Comparison of ENCODE assay signal across 7 mouse cellular contexts in the genomic region with DNA sequence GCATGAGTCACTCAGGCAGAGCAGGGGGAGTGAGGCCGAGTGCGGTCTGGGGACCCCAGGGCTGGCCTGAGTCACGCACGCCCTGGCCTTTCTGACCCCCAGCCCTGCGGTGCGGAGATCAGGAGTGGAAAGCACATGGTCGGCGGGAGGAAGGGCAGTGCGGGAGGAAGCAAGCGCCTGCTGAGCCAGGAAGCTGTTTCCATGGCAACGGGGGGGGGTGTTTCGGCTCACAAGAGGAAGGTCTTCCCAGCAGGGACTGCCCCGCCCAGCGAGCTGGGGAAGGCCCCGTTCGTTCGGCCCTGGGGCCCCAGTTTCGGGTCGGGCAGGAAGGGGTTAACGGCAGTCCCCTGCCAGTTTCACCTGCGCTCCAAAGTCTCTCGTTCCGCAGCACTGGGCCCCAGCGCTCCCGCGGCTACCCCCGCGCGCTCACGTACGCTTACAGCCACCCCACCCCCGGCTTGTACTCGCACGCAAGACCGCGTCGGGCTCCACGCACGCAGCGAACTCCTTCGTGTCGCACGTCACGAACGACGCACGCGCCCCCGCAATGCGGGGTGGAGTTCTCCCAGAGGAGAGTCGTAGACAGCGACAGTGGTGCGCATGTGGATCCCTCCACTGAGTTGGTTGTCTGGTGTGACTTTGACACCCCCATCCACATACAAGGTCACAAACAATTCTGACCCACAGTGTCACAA. TPM values are rescaled to one million over a fixed set of nuclear protein-coding genes. Genes with fewer than 3 reads are reported as not detected.
A peak's percentile ranks its signal among the peaks of the same experiment; 100 is the strongest.
DNase-seq lines count a peak whose midpoint lies in the region; ATAC-seq and TF ChIP-seq lines count a peak whose summit lies in the region.

No protein-coding gene starts in this region.

- H3K27me3 ChIP-seq in embryonic facial prominence, embryonic 10.5 days (replicated peaks; ENCODE audit: low read depth, poor library complexity, severe bottlenecking) = peaks cover 49% of the 10 kb centered on the region
- H3K27me3 ChIP-seq in kidney, adult 2 months (replicated peaks; ENCODE audit: control insufficient read depth, insufficient read depth, low read length) = no peaks in the 10 kb centered on the region
- H3K27me3 ChIP-seq in limb, embryonic 12.5 days = peaks cover 14% of the 10 kb centered on the region
- 0 out of 2 replicates have a peak, but pooled peaks cover 9% of the 10 kb centered on the region for H3K27me3 ChIP-seq in midbrain, embryonic 14.5 days (ENCODE audit: control insufficient read depth, insufficient read depth, low read length)

- H3K9me3 ChIP-seq in embryonic facial prominence, embryonic 10.5 days = no peaks in the 10 kb centered on the region
- no peaks in the 10 kb centered on the region for H3K9me3 ChIP-seq in limb, embryonic 12.5 days
- H3K9me3 ChIP-seq in midbrain, embryonic 14.5 days (ENCODE audit: control insufficient read depth, low read length) = no peaks in the 10 kb centered on the region

- DNase-seq in adrenal gland, postnatal 14 days = peak; percentile 95
- peak; percentile 91 for DNase-seq in embryonic facial prominence, embryonic 10.5 days (ENCODE audit: low spot score)
- peak; percentile 91 to 95 for DNase-seq in heart, adult 18-20 months
- DNase-seq in kidney, adult 2 months = peak; percentile 96
- DNase-seq in midbrain, embryonic 14.5 days = peak; percentile 89
- peak; percentile 95 to 96 for DNase-seq in spleen, postnatal 36 days (ENCODE audit: low spot score in 2 of 2)

- H3K4me2 ChIP-seq in limb, embryonic 12.5 days = peak overlapping the region; percentile 99
- peak overlapping the region; percentile 99 for H3K4me2 ChIP-seq in midbrain, embryonic 14.5 days (ENCODE audit: low read length)

- under 1% methylated on average over 53 of the region's 53 CpGs for WGBS in embryonic facial prominence, embryonic 10.5 days
- under 1% methylated on average over 53 of the region's 53 CpGs for WGBS in kidney, adult 2 months
- WGBS in limb, embryonic 12.5 days = under 1% methylated on average over 53 of the region's 53 CpGs
- WGBS in midbrain, embryonic 14.5 days = under 1% methylated on average over 53 of the region's 53 CpGs

- peak overlapping the region; percentile 58 for H3K9ac ChIP-seq in limb, embryonic 12.5 days (replicated peaks)
- peak overlapping the region; percentile 50 for H3K9ac ChIP-seq in midbrain, embryonic 14.5 days (replicated peaks; ENCODE audit: low read length)

- no peak for ATAC-seq in limb, embryonic 12.5 days (ENCODE audit: insufficient number of reproducible peaks, insufficient read depth, low FRiP score, low TSS enrichment, low read depth)
- ATAC-seq in midbrain, embryonic 14.5 days (ENCODE audit: low FRiP score, low TSS enrichment) = peak; percentile 29; the same call in 1 of the 2 replicates

- H3K4me1 ChIP-seq in embryonic facial prominence, embryonic 10.5 days = peaks cover 68% of the 10 kb centered on the region
- peaks cover 40% of the 10 kb centered on the region for H3K4me1 ChIP-seq in kidney, adult 2 months (ENCODE audit: control insufficient read depth, insufficient read depth, low read length)
- H3K4me1 ChIP-seq in limb, embryonic 12.5 days (replicated peaks) = peaks cover 45% of the 10 kb centered on the region
- peaks cover 27% of the 10 kb centered on the region for H3K4me1 ChIP-seq in midbrain, embryonic 14.5 days (ENCODE audit: control insufficient read depth, insufficient read depth, low read length)

- no peaks in the 10 kb centered on the region for H3K36me3 ChIP-seq in embryonic facial prominence, embryonic 10.5 days (replicated peaks)
- no peaks in the 10 kb centered on the region for H3K36me3 ChIP-seq in kidney, adult 2 months (ENCODE audit: control insufficient read depth, insufficient read depth, low read length)
- no peaks in the 10 kb centered on the region for H3K36me3 ChIP-seq in limb, embryonic 12.5 days
- H3K36me3 ChIP-seq in midbrain, embryonic 14.5 days (ENCODE audit: control insufficient read depth, insufficient read depth, low read length) = no peaks in the 10 kb centered on the region

- TF ChIP-seq POLR2A in kidney, adult 2 months (IDR thresholded peaks at IDR 0.05; ENCODE audit: low read depth, low read length) = no peak

- peak overlapping the region; percentile 71 for H3K4me3 ChIP-seq in embryonic facial prominence, embryonic 10.5 days
- peak overlapping the region; percentile 34 for H3K4me3 ChIP-seq in kidney, adult 2 months (ENCODE audit: insufficient read depth, low read depth, low read length)
- H3K4me3 ChIP-seq in limb, embryonic 12.5 days (replicated peaks) = peak overlapping the region; percentile 53
- H3K4me3 ChIP-seq in midbrain, embryonic 14.5 days (replicated peaks; ENCODE audit: low read depth, low read length) = peak overlapping the region; percentile 46

- TF ChIP-seq CTCF in kidney, adult 2 months (conservative IDR thresholded peaks at IDR 0.05; ENCODE audit: insufficient read depth, insufficient read length, low read depth, low read length) = no peak

- peak overlapping the region; percentile 85 for H3K27ac ChIP-seq in embryonic facial prominence, embryonic 10.5 days (replicated peaks)
- H3K27ac ChIP-seq in kidney, adult 2 months (ENCODE audit: insufficient read depth, low read depth, low read length) = peak overlapping the region; percentile 84
- peak overlapping the region; percentile 53 for H3K27ac ChIP-seq in limb, embryonic 12.5 days
- peak overlapping the region; percentile 49 for H3K27ac ChIP-seq in midbrain, embryonic 14.5 days (replicated peaks; ENCODE audit: low read depth, low read length)

RNA-seq across cellular contexts. Expression of gene Hook2, which starts 4.6 kb away (rescaled TPM):
- total RNA-seq in adrenal gland, postnatal 14 days (2021) = 5.8 and 6.9 TPM in 2 replicates
- polyA plus RNA-seq in embryonic facial prominence, embryonic 10.5 days (2016; fragmentation: Nextera tagmentation; extraction: Ambion mirVana) = 19.5 and 20.0 TPM in 2 replicates
- total RNA-seq in heart, adult 18-20 months (2021) = 1 to 10 TPM; 2.7 TPM
- 34.5 and 34.6 TPM in 2 replicates for polyA plus RNA-seq in kidney, adult 2 months (2012; rRNA removed)
- 19.3 and 19.7 TPM in 2 replicates for polyA plus RNA-seq in limb, embryonic 12.5 days (2016; fragmentation: Nextera tagmentation; extraction: Ambion mirVana)
- polyA plus RNA-seq in midbrain, embryonic 14.5 days (2014; fragmentation: Nextera tagmentation; extraction: Ambion mirVana) = 25.8 and 31.4 TPM in 2 replicates

RNA-seq across cellular contexts. Expression of gene Junb, which starts 7.3 kb away (rescaled TPM):
- 58.3 and 211 TPM in 2 replicates for total RNA-seq in adrenal gland, postnatal 14 days (2021)
- 6.6 and 6.7 TPM in 2 replicates for polyA plus RNA-seq in embryonic facial prominence, embryonic 10.5 days (2016; fragmentation: Nextera tagmentation; extraction: Ambion mirVana)
- 10 to 100 TPM; 11.0 to 13.9 TPM for total RNA-seq in heart, adult 18-20 months (2021)
- polyA plus RNA-seq in kidney, adult 2 months (2012; rRNA removed) = 19.2 and 20.9 TPM in 2 replicates
- polyA plus RNA-seq in limb, embryonic 12.5 days (2016; fragmentation: Nextera tagmentation; extraction: Ambion mirVana) = 7.6 and 10.5 TPM in 2 replicates
- 4.3 and 5.7 TPM in 2 replicates for polyA plus RNA-seq in midbrain, embryonic 14.5 days (2014; fragmentation: Nextera tagmentation; extraction: Ambion mirVana)

RNA-seq across cellular contexts. Expression of gene Rnaseh2a, which starts 16.3 kb away (rescaled TPM):
- 88.3 and 96.4 TPM in 2 replicates for total RNA-seq in adrenal gland, postnatal 14 days (2021)
- polyA plus RNA-seq in embryonic facial prominence, embryonic 10.5 days (2016; fragmentation: Nextera tagmentation; extraction: Ambion mirVana) = 147 and 148 TPM in 2 replicates
- 10 to 100 TPM; 45.6 to 48.4 TPM for total RNA-seq in heart, adult 18-20 months (2021)
- polyA plus RNA-seq in kidney, adult 2 months (2012; rRNA removed) = 29.4 and 34.4 TPM in 2 replicates
- 105 and 122 TPM in 2 replicates for polyA plus RNA-seq in limb, embryonic 12.5 days (2016; fragmentation: Nextera tagmentation; extraction: Ambion mirVana)
- 51.7 and 54.4 TPM in 2 replicates for polyA plus RNA-seq in midbrain, embryonic 14.5 days (2014; fragmentation: Nextera tagmentation; extraction: Ambion mirVana)

RNA-seq across cellular contexts. Expression of gene Prdx2, which starts 16.4 kb away (rescaled TPM):
- 532 and 572 TPM in 2 replicates for total RNA-seq in adrenal gland, postnatal 14 days (2021)
- 1,193 and 1,272 TPM in 2 replicates for polyA plus RNA-seq in embryonic facial prominence, embryonic 10.5 days (2016; fragmentation: Nextera tagmentation; extraction: Ambion mirVana)
- 100 to 1,000 TPM; 648 to 740 TPM for total RNA-seq in heart, adult 18-20 months (2021)
- polyA plus RNA-seq in kidney, adult 2 months (2012; rRNA removed) = 304 and 376 TPM in 2 replicates
- polyA plus RNA-seq in limb, embryonic 12.5 days (2016; fragmentation: Nextera tagmentation; extraction: Ambion mirVana) = 1,079 and 1,120 TPM in 2 replicates
- 1,531 and 1,588 TPM in 2 replicates for polyA plus RNA-seq in midbrain, embryonic 14.5 days (2014; fragmentation: Nextera tagmentation; extraction: Ambion mirVana)

RNA-seq across cellular contexts. Expression of gene Gm49661, which starts 16.6 kb away (rescaled TPM):
- total RNA-seq in adrenal gland, postnatal 14 days (2021) = 2.1 TPM in 1 of 2 replicates, not detected in the other
- polyA plus RNA-seq in embryonic facial prominence, embryonic 10.5 days (2016; fragmentation: Nextera tagmentation; extraction: Ambion mirVana) = not detected in 2 replicates
- 1 to 10 TPM in 1 of 2 experiments, not detected in 1; 2.3 TPM for total RNA-seq in heart, adult 18-20 months (2021)
- not detected in 2 replicates for polyA plus RNA-seq in kidney, adult 2 months (2012; rRNA removed)
- not detected in 2 replicates for polyA plus RNA-seq in limb, embryonic 12.5 days (2016; fragmentation: Nextera tagmentation; extraction: Ambion mirVana)
- polyA plus RNA-seq in midbrain, embryonic 14.5 days (2014; fragmentation: Nextera tagmentation; extraction: Ambion mirVana) = not detected in 2 replicates
